Mouse (Mus musculus): Measurements from ENCODE around the gene Col6a2.

DNA sequence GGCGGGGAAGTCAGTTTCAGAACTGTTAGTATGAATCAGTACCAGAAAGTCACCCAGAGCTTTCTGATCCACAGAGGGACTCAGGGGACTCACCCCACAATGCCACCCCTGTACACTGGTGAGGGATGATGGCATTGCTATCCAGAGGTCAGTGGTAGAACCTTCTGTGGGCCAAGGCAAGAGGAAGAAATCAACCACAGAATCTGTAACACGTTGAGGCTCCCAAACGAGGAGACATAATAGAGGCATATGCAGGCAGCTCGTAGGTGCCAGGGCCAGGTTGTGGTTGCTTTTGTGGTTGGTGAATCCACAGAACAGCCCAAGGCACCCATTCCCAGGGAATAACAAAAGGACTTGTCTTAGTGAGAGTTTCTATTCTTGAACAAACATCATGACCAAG is 22.3 kb upstream of the Col6a2 start:
- TF ChIP-seq POLR2A (IDR thresholded peaks at IDR 0.05; ENCODE audit: control insufficient read depth, extremely low read depth, insufficient read depth, low read length, poor library complexity) (no peak), CTCF (IDR thresholded peaks at IDR 0.05; ENCODE audit: borderline replicate concordance, control insufficient read depth, extremely low read depth, insufficient read depth, low read length, poor library complexity) (no peak)
